Mouse (Mus musculus) E14TG2a.4 (cell line): ENCODE measurements around the gene Cfap54.

Experiments used
- H3K27me3 ChIP-seq: 2 replicates; pipeline ENCODE4 v1.6.1; 2014; ENCODE audit warnings: low read length, control low read depth; ENCODE audit not compliant: insufficient read depth
- H3K36me3 ChIP-seq: 2 replicates; pipeline ENCODE4 v1.6.1; 2014; ENCODE audit warnings: low read length, control low read depth; ENCODE audit not compliant: insufficient read depth
- H3K4me1 ChIP-seq: replicated peaks from 2 replicates; pipeline ENCODE4 v1.6.1; 2014; ENCODE audit warnings: low read depth, low read length, control low read depth
- H3K4me3 ChIP-seq: replicated peaks from 2 replicates; pipeline ENCODE4 v1.5.1; 2014; ENCODE audit warnings: mild to moderate bottlenecking, low read length
- H3K9me3 ChIP-seq: 2 replicates; pipeline ENCODE4 v1.6.1; 2014; ENCODE audit warnings: low read length, control low read depth
- CTCF ChIP-seq: conservative IDR thresholded peaks from 2 replicates; pipeline ENCODE4 v1.5.1; 2014; ENCODE audit warnings: low read length
- NANOG ChIP-seq: IDR thresholded peaks from 2 replicates; pipeline ENCODE4 v1.6.1; 2014; ENCODE audit warnings: borderline replicate concordance, low read length, mixed read lengths
- POU5F1 ChIP-seq: IDR thresholded peaks from 2 replicates; pipeline ENCODE4 v1.6.1; 2014; ENCODE audit warnings: low read length, borderline replicate concordance

Gene Cfap54

GRCm38 (mm10) chr10:93062395-93062794, 19.0 kb downstream of the Cfap54 start:
- no peaks in the 10 kb centered on the region for H3K36me3 ChIP-seq
- no peaks in the 10 kb centered on the region for H3K27me3 ChIP-seq
- H3K4me1 ChIP-seq = no peaks in the 10 kb centered on the region
- H3K4me3 ChIP-seq = no peak overlapping the region
- TF ChIP-seq POU5F1 (no peak), NANOG (no peak), CTCF (no peak)
- H3K9me3 ChIP-seq = peaks cover 10% of the 10 kb centered on the region

GRCm38 (mm10) chr10:93053867-93054266, 27.6 kb downstream of the Cfap54 start:
- Histone ChIP-seq H3K4me1 (no peaks in the 10 kb centered on the region), H3K36me3 (no peaks in the 10 kb centered on the region), H3K4me3 (no peak overlapping the region), H3K27me3 (no peaks in the 10 kb centered on the region), H3K9me3 (peaks cover 6% of the 10 kb centered on the region)
- TF ChIP-seq CTCF (no peak), NANOG (no peak), POU5F1 (no peak)

- no peak for TF ChIP-seq NANOG
- TF ChIP-seq POU5F1 = no peak
- no peak for TF ChIP-seq CTCF
Measured at GRCm38 (mm10) chr10:93053315-93053714, 28.1 kb downstream of the Cfap54 start.

GRCm38 (mm10) chr10:93051016-93051726, 30.2 kb downstream of the Cfap54 start:
- Histone ChIP-seq H3K9me3 (peaks cover 6% of the 10 kb centered on the region), H3K4me3 (no peak overlapping the region), H3K4me1 (no peaks in the 10 kb centered on the region), H3K27me3 (no peaks in the 10 kb centered on the region), H3K36me3 (no peaks in the 10 kb centered on the region)
- TF ChIP-seq POU5F1 (no peak), NANOG (no peak), CTCF (peak; percentile 25)

More at GRCm38 (mm10) chr10:93053315-93053714, 28.1 kb downstream of the Cfap54 start:
- Histone ChIP-seq H3K27me3 (no peaks in the 10 kb centered on the region), H3K9me3 (peaks cover 6% of the 10 kb centered on the region), H3K36me3 (no peaks in the 10 kb centered on the region), H3K4me3 (no peak overlapping the region), H3K4me1 (no peaks in the 10 kb centered on the region)

- H3K4me3 ChIP-seq = no peak overlapping the region
- TF ChIP-seq CTCF (no peak), POU5F1 (no peak), NANOG (no peak)
- no peaks in the 10 kb centered on the region for H3K4me1 ChIP-seq
- H3K36me3 ChIP-seq = no peaks in the 10 kb centered on the region
- peaks cover 6% of the 10 kb centered on the region for H3K9me3 ChIP-seq
- H3K27me3 ChIP-seq = no peaks in the 10 kb centered on the region
Measured at GRCm38 (mm10) chr10:93050571-93050970, 30.8 kb downstream of the Cfap54 start.

GRCm38 (mm10) chr10:93043195-93043594, 38.2 kb downstream of the Cfap54 start:
- H3K9me3 ChIP-seq = no peaks in the 10 kb centered on the region
- H3K27me3 ChIP-seq = no peaks in the 10 kb centered on the region
- H3K4me1 ChIP-seq = no peaks in the 10 kb centered on the region
- no peaks in the 10 kb centered on the region for H3K36me3 ChIP-seq
- H3K4me3 ChIP-seq = no peak overlapping the region
- no peak for TF ChIP-seq POU5F1
- TF ChIP-seq CTCF = no peak
- TF ChIP-seq NANOG = no peak

- Histone ChIP-seq H3K4me3 (no peak overlapping the region), H3K36me3 (no peaks in the 10 kb centered on the region), H3K4me1 (no peaks in the 10 kb centered on the region), H3K9me3 (no peaks in the 10 kb centered on the region), H3K27me3 (no peaks in the 10 kb centered on the region)
- TF ChIP-seq NANOG (no peak), POU5F1 (no peak), CTCF (no peak)
Measured at GRCm38 (mm10) chr10:93041850-93042249, 39.6 kb downstream of the Cfap54 start.

GRCm38 (mm10) chr10:93041392-93041791, 40.0 kb downstream of the Cfap54 start:
- no peak for TF ChIP-seq CTCF
- TF ChIP-seq NANOG = no peak
- TF ChIP-seq POU5F1 = no peak

GRCm38 (mm10) chr10:93036532-93036931, 44.9 kb downstream of the Cfap54 start:
- no peaks in the 10 kb centered on the region for H3K27me3 ChIP-seq
- no peaks in the 10 kb centered on the region for H3K36me3 ChIP-seq
- peaks cover 7% of the 10 kb centered on the region for H3K4me1 ChIP-seq
- no peak overlapping the region for H3K4me3 ChIP-seq
- TF ChIP-seq NANOG (no peak), CTCF (no peak)
- H3K9me3 ChIP-seq = no peaks in the 10 kb centered on the region

More at GRCm38 (mm10) chr10:93041392-93041791, 40.0 kb downstream of the Cfap54 start:
- no peak overlapping the region for H3K4me3 ChIP-seq
- no peaks in the 10 kb centered on the region for H3K4me1 ChIP-seq
- H3K36me3 ChIP-seq = no peaks in the 10 kb centered on the region
- no peaks in the 10 kb centered on the region for H3K9me3 ChIP-seq
- no peaks in the 10 kb centered on the region for H3K27me3 ChIP-seq
